Mouse (Mus musculus): Measurements from ENCODE around the gene Adam12. TPM values are rescaled to one million over a fixed set of nuclear protein-coding genes. Genes with fewer than 3 reads are reported as not detected.

The Adam12 gene
- polyA plus RNA-seq, 1 experiment from 2014 or later, result 5.4 TPM

GRCm38 (mm10) chr7:134193089-134193488 is 38.9 kb downstream of the Adam12 start:
- WGBS, result 38% methylated on average over 3 of the region's 3 CpGs
- no peak for ATAC-seq (ENCODE audit: insufficient read depth, low FRiP score, low TSS enrichment)

DNA sequence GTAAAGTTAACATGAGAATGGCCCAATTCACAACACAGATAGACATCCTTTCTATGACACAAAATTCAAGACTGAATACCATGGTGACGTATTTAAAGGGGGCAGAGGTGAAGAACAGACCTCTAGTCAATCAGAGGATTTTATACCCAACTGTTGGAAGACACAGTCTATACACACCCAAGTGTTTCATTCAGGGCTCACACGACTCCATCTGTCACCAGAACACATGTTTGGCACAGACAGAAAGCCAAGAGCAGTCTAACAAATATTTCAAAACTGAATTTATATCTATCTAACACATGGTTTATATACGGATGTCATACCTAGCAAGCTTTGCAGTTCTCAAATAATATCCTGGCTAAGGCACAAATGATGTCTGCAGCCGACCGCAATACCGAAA is 41.8 kb downstream of the Adam12 start:
- Histone ChIP-seq H3K9ac (ENCODE audit: low read length) (no peak overlapping the region), H3K36me3 (ENCODE audit: control insufficient read depth, insufficient read depth, low read length) (no peaks in the 10 kb centered on the region), H3K27me3 (ENCODE audit: control insufficient read depth, insufficient read depth, low read length) (no peaks in the 10 kb centered on the region), H3K9me3 (ENCODE audit: control insufficient read depth, low read length) (no peaks in the 10 kb centered on the region), H3K27ac (ENCODE audit: low read depth, low read length) (no peak overlapping the region), H3K4me2 (ENCODE audit: low read depth) (no peak overlapping the region), H3K4me3 (ENCODE audit: low read depth, low read length) (no peak overlapping the region), H3K4me1 (ENCODE audit: control insufficient read depth, insufficient read depth, low read length) (no peaks in the 10 kb centered on the region)
- WGBS, result 85% methylated on average over 6 of the region's 6 CpGs
- no peak for ATAC-seq (ENCODE audit: insufficient read depth, low FRiP score, low TSS enrichment)
- no peak for DNase-seq (ENCODE audit: low spot score)

More at GRCm38 (mm10) chr7:134193089-134193488, 38.9 kb downstream of the Adam12 start:
- Histone ChIP-seq H3K4me2 (ENCODE audit: low read depth) (no peak overlapping the region), H3K27me3 (ENCODE audit: control insufficient read depth, insufficient read depth, low read length) (no peaks in the 10 kb centered on the region), H3K27ac (ENCODE audit: low read depth, low read length) (no peak overlapping the region), H3K4me3 (ENCODE audit: low read depth, low read length) (no peak overlapping the region), H3K36me3 (ENCODE audit: control insufficient read depth, insufficient read depth, low read length) (no peaks in the 10 kb centered on the region), H3K4me1 (ENCODE audit: control insufficient read depth, insufficient read depth, low read length) (no peaks in the 10 kb centered on the region), H3K9me3 (ENCODE audit: control insufficient read depth, low read length) (no peaks in the 10 kb centered on the region), H3K9ac (ENCODE audit: low read length) (no peak overlapping the region)
- no peak for DNase-seq (ENCODE audit: low spot score)

DNA sequence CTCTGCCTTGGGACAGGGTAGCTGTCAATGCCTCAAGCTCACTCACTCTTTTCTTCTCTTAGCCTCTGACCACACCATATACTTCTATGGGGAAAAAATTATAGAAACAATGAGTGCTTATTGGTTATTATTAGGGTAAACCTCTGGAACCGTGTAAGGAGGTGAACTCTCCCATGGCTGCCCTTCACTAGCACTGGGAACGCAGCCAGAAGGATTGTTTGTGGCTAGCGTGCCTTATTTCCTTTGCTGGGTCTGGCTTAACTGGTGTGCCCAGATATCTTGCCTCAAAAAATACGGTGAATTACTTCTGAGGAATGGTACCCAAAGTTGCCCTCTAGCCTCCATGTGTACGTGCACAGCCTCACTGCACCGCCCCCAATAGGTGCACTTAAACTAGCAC is 43.4 kb downstream of the Adam12 start:
- H3K9me3 ChIP-seq (ENCODE audit: control insufficient read depth, low read length), result no peaks in the 10 kb centered on the region
- H3K36me3 ChIP-seq (ENCODE audit: control insufficient read depth, insufficient read depth, low read length), result no peaks in the 10 kb centered on the region
- no peaks in the 10 kb centered on the region for H3K4me1 ChIP-seq (ENCODE audit: control insufficient read depth, insufficient read depth, low read length)
- H3K27me3 ChIP-seq (ENCODE audit: control insufficient read depth, insufficient read depth, low read length), result no peaks in the 10 kb centered on the region
- DNase-seq (ENCODE audit: low spot score) (no peak), ATAC-seq (ENCODE audit: insufficient read depth, low FRiP score, low TSS enrichment) (no peak)
- H3K4me3 ChIP-seq (ENCODE audit: low read depth, low read length), result no peak overlapping the region
- 90% methylated on average over 6 of the region's 6 CpGs for WGBS
- no peak overlapping the region for H3K4me2 ChIP-seq (ENCODE audit: low read depth)
- no peak overlapping the region for H3K27ac ChIP-seq (ENCODE audit: low read depth, low read length)
- no peak overlapping the region for H3K9ac ChIP-seq (ENCODE audit: low read length)

- WGBS, result 85% methylated on average over 1 of the region's 1 CpGs
- Histone ChIP-seq H3K9ac (ENCODE audit: low read length) (no peak overlapping the region), H3K27me3 (ENCODE audit: control insufficient read depth, insufficient read depth, low read length) (no peaks in the 10 kb centered on the region), H3K4me1 (ENCODE audit: control insufficient read depth, insufficient read depth, low read length) (no peaks in the 10 kb centered on the region), H3K4me2 (ENCODE audit: low read depth) (no peak overlapping the region), H3K27ac (ENCODE audit: low read depth, low read length) (no peak overlapping the region), H3K36me3 (ENCODE audit: control insufficient read depth, insufficient read depth, low read length) (no peaks in the 10 kb centered on the region), H3K9me3 (ENCODE audit: control insufficient read depth, low read length) (no peaks in the 10 kb centered on the region), H3K4me3 (ENCODE audit: low read depth, low read length) (no peak overlapping the region)
- DNase-seq (ENCODE audit: low spot score), result no peak
- ATAC-seq (ENCODE audit: insufficient read depth, low FRiP score, low TSS enrichment), result no peak
Observed at GRCm38 (mm10) chr7:134187946-134188345, 44.0 kb downstream of the Adam12 start.

DNA sequence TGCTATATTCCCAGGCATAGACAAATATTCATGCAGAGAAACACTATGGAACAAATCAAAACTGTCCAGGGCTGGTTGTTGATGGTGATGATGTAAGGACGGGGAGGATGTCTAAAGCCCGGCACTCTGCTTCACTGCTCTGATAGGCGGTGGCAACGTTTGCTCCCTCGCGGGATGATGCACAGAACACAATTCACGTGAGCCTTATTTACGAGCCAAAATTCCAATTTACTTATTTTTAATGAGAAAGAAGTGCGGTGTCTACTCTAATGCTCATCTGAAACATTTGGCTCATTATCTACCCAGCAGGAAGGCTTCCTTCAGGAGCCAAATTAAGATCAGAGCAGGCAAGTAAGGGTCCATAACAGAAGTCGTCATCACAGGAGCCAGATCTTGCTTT is 45.4 kb downstream of the Adam12 start:
- Histone ChIP-seq H3K9ac (ENCODE audit: low read length) (no peak overlapping the region), H3K27me3 (ENCODE audit: control insufficient read depth, insufficient read depth, low read length) (no peaks in the 10 kb centered on the region), H3K36me3 (ENCODE audit: control insufficient read depth, insufficient read depth, low read length) (no peaks in the 10 kb centered on the region), H3K4me1 (ENCODE audit: control insufficient read depth, insufficient read depth, low read length) (no peaks in the 10 kb centered on the region), H3K4me2 (ENCODE audit: low read depth) (no peak overlapping the region), H3K9me3 (ENCODE audit: control insufficient read depth, low read length) (no peaks in the 10 kb centered on the region), H3K4me3 (ENCODE audit: low read depth, low read length) (no peak overlapping the region), H3K27ac (ENCODE audit: low read depth, low read length) (no peak overlapping the region)
- no peak for DNase-seq (ENCODE audit: low spot score)
- WGBS, result 91% methylated on average over 10 of the region's 10 CpGs
- no peak for ATAC-seq (ENCODE audit: insufficient read depth, low FRiP score, low TSS enrichment)

DNA sequence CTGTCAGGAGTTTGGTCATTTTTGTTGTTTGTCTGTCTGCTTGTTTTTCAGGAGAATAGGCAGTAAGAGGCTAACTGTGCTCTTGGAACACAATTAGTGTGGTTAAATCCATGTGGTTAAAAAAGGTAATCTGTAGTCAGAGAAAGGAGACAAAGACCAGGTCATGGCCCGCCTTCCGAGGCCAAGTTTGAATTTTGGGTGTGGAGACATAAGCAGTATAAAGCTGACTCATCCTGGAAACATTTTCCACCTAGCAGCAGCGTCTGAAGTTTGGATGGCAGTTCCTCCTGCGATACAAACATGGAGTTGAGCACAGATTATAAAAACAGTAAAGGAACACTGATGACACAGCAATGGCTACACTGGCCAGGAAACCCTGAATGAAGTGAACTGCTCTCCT is 46.2 kb downstream of the Adam12 start:
- no peak overlapping the region for H3K4me2 ChIP-seq (ENCODE audit: low read depth)
- H3K27me3 ChIP-seq (ENCODE audit: control insufficient read depth, insufficient read depth, low read length), result no peaks in the 10 kb centered on the region
- WGBS, result 93% methylated on average over 4 of the region's 4 CpGs
- DNase-seq (ENCODE audit: low spot score) (no peak), ATAC-seq (ENCODE audit: insufficient read depth, low FRiP score, low TSS enrichment) (no peak)
- H3K27ac ChIP-seq (ENCODE audit: low read depth, low read length), result no peak overlapping the region
- no peaks in the 10 kb centered on the region for H3K36me3 ChIP-seq (ENCODE audit: control insufficient read depth, insufficient read depth, low read length)
- H3K4me3 ChIP-seq (ENCODE audit: low read depth, low read length), result no peak overlapping the region
- no peaks in the 10 kb centered on the region for H3K9me3 ChIP-seq (ENCODE audit: control insufficient read depth, low read length)
- H3K4me1 ChIP-seq (ENCODE audit: control insufficient read depth, insufficient read depth, low read length), result no peaks in the 10 kb centered on the region
- no peak overlapping the region for H3K9ac ChIP-seq (ENCODE audit: low read length)

GRCm38 (mm10) chr7:134181717-134182116 is 50.2 kb downstream of the Adam12 start:
- no peaks in the 10 kb centered on the region for H3K27me3 ChIP-seq (ENCODE audit: control insufficient read depth, insufficient read depth, low read length)
- no peak overlapping the region for H3K4me2 ChIP-seq (ENCODE audit: low read depth)
- DNase-seq (ENCODE audit: low spot score) (no peak), ATAC-seq (ENCODE audit: insufficient read depth, low FRiP score, low TSS enrichment) (no peak)
- no peak overlapping the region for H3K4me3 ChIP-seq (ENCODE audit: low read depth, low read length)
- no peak overlapping the region for H3K9ac ChIP-seq (ENCODE audit: low read length)
- WGBS, result 70% methylated on average over 1 of the region's 1 CpGs
- no peaks in the 10 kb centered on the region for H3K9me3 ChIP-seq (ENCODE audit: control insufficient read depth, low read length)
- H3K4me1 ChIP-seq (ENCODE audit: control insufficient read depth, insufficient read depth, low read length), result no peaks in the 10 kb centered on the region
- H3K36me3 ChIP-seq (ENCODE audit: control insufficient read depth, insufficient read depth, low read length), result no peaks in the 10 kb centered on the region
- no peak overlapping the region for H3K27ac ChIP-seq (ENCODE audit: low read depth, low read length)

DNA sequence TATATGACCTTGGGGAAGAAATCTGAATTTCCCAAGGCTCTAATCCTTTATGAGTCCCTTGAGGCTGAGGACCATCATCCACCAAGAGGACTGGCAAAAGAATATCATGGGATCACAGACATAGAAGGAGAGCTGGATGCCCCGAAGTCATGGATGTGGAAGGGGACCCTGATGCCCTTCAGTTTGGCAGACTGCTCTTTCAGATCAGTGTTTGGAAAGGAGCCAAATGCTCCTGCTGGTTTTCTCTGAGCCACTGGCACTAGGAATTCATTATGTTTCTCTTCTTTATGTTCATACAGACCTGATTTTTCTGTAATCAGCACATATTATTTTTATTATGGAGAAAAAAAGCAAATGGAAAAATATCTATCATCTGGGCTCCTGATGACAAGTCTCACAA is 50.9 kb downstream of the Adam12 start:
- Histone ChIP-seq H3K4me3 (ENCODE audit: low read depth, low read length) (no peak overlapping the region), H3K4me2 (ENCODE audit: low read depth) (no peak overlapping the region), H3K36me3 (ENCODE audit: control insufficient read depth, insufficient read depth, low read length) (no peaks in the 10 kb centered on the region), H3K4me1 (ENCODE audit: control insufficient read depth, insufficient read depth, low read length) (no peaks in the 10 kb centered on the region), H3K9ac (ENCODE audit: low read length) (no peak overlapping the region), H3K9me3 (ENCODE audit: control insufficient read depth, low read length) (no peaks in the 10 kb centered on the region), H3K27me3 (ENCODE audit: control insufficient read depth, insufficient read depth, low read length) (no peaks in the 10 kb centered on the region), H3K27ac (ENCODE audit: low read depth, low read length) (no peak overlapping the region)
- ATAC-seq (ENCODE audit: insufficient read depth, low FRiP score, low TSS enrichment) (no peak), DNase-seq (ENCODE audit: low spot score) (no peak)
- WGBS, result 83% methylated on average over 1 of the region's 1 CpGs

- Histone ChIP-seq H3K4me3 (ENCODE audit: low read depth, low read length) (no peak overlapping the region), H3K27ac (ENCODE audit: low read depth, low read length) (no peak overlapping the region), H3K4me2 (ENCODE audit: low read depth) (no peak overlapping the region), H3K4me1 (ENCODE audit: control insufficient read depth, insufficient read depth, low read length) (no peaks in the 10 kb centered on the region), H3K36me3 (ENCODE audit: control insufficient read depth, insufficient read depth, low read length) (no peaks in the 10 kb centered on the region), H3K9ac (ENCODE audit: low read length) (no peak overlapping the region), H3K27me3 (ENCODE audit: control insufficient read depth, insufficient read depth, low read length) (no peaks in the 10 kb centered on the region), H3K9me3 (ENCODE audit: control insufficient read depth, low read length) (no peaks in the 10 kb centered on the region)
- 80% methylated on average over 2 of the region's 2 CpGs for WGBS
- DNase-seq (ENCODE audit: low spot score), result no peak
- no peak for ATAC-seq (ENCODE audit: insufficient read depth, low FRiP score, low TSS enrichment)
Observed at GRCm38 (mm10) chr7:134177051-134177450, 54.9 kb downstream of the Adam12 start.

Data from neural tube, embryonic 11.5 days (tissue).